Comparison of ENCODE assay signal across 11 mouse cellular contexts in genomic region chr8:116872761-116873342, GRCm38 (mm10). TPM values are rescaled to one million over a fixed set of nuclear protein-coding genes. Genes with fewer than 3 reads are reported as not detected.
DNase-seq lines count a peak whose midpoint lies in the region; ATAC-seq and TF ChIP-seq lines count a peak whose summit lies in the region.
"Had no signal": no experiment of that assay in that cellular context is flagged by ENCODE, and none has a peak within 500 bp of the region (broad histone marks: within the 10 kb centered on the region; RNA-seq: fewer than 3 reads in every experiment).

No protein-coding gene starts in this region.

- 0 out of 2 replicates have a peak, but pooled peaks have one; percentile 44 for ATAC-seq in forebrain, embryonic 11.5 days (replicated peaks; ENCODE audit: low FRiP score)
- no peak for ATAC-seq in forebrain, embryonic 12.5 days (ENCODE audit: low FRiP score)
- no peak for ATAC-seq in midbrain, postnatal 0 days (ENCODE audit: low FRiP score)
- ATAC-seq in midbrain, embryonic 13.5 days, result no peak
- ATAC-seq in kidney, embryonic 16.5 days (ENCODE audit: low FRiP score, low TSS enrichment), result peak; percentile 37; the same call in 1 of the 2 replicates

- H3K4me1 ChIP-seq in forebrain, embryonic 11.5 days (replicated peaks; ENCODE audit: control insufficient read depth, insufficient read depth, low read length), result no peaks in the 10 kb centered on the region
- no peaks in the 10 kb centered on the region for H3K4me1 ChIP-seq in forebrain, embryonic 12.5 days
- H3K4me1 ChIP-seq in midbrain, postnatal 0 days (ENCODE audit: insufficient read depth, low read length), result no peaks in the 10 kb centered on the region
- H3K4me1 ChIP-seq in midbrain, embryonic 13.5 days (replicated peaks), result no peaks in the 10 kb centered on the region
- H3K4me1 ChIP-seq in kidney, embryonic 16.5 days (ENCODE audit: insufficient read depth, low read length), result no peaks in the 10 kb centered on the region; the same call in 1 of the 2 replicates

- WGBS in forebrain, embryonic 11.5 days, result 90% methylated on average over 2 of the region's 2 CpGs
- 79% methylated on average over 2 of the region's 2 CpGs for WGBS in forebrain, embryonic 12.5 days
- WGBS in midbrain, postnatal 0 days, result 74% methylated on average over 2 of the region's 2 CpGs
- 73% methylated on average over 2 of the region's 2 CpGs for WGBS in midbrain, embryonic 13.5 days
- 65% methylated on average over 2 of the region's 2 CpGs for whole genome bisulfite sequencing in kidney, embryonic 16.5 days

- TF ChIP-seq CTCF in midbrain, postnatal 0 days (IDR thresholded peaks at IDR 0.05), result peak; percentile 51

- no peak overlapping the region for H3K4me2 ChIP-seq in forebrain, embryonic 11.5 days (ENCODE audit: low read depth, low read length, severe bottlenecking)
- H3K4me2 ChIP-seq in forebrain, embryonic 12.5 days, result no peak overlapping the region
- no peak overlapping the region for H3K4me2 ChIP-seq in midbrain, postnatal 0 days (ENCODE audit: low read depth, low read length, poor library complexity, severe bottlenecking)
- no peak overlapping the region for H3K4me2 ChIP-seq in midbrain, embryonic 13.5 days (replicated peaks)
- H3K4me2 ChIP-seq in kidney, embryonic 16.5 days (replicated peaks; ENCODE audit: low read depth, low read length), result no peak overlapping the region

- DNase-seq in forebrain, embryonic 11.5 days (ENCODE audit: low spot score), result no peak
- DNase-seq in midbrain, postnatal 0 days (ENCODE audit: low spot score), result peak; percentile 48
- peak; percentile 23 for DNase-seq in thymus, postnatal 14 days
- DNase-seq in left cerebral cortex, postnatal 36 days (ENCODE audit: low spot score in 2 of 2), result no peak
- DNase-seq in urinary bladder, postnatal 25 days (ENCODE audit: low spot score), result no peak
- DNase-seq: spleen, adult 18-20 months had no signal

- no peak overlapping the region for H3K9ac ChIP-seq in forebrain, embryonic 11.5 days (ENCODE audit: low read length)
- no peak overlapping the region for H3K9ac ChIP-seq in forebrain, embryonic 12.5 days
- H3K9ac ChIP-seq in midbrain, postnatal 0 days (replicated peaks; ENCODE audit: low read length, poor library complexity, severe bottlenecking), result no peak overlapping the region
- H3K9ac ChIP-seq in midbrain, embryonic 13.5 days (replicated peaks), result no peak overlapping the region
- no peak overlapping the region for H3K9ac ChIP-seq in kidney, embryonic 16.5 days (replicated peaks; ENCODE audit: low read length)

- no peaks in the 10 kb centered on the region for H3K9me3 ChIP-seq in forebrain, embryonic 11.5 days (ENCODE audit: control insufficient read depth, low read length)
- 0 out of 2 replicates have a peak, but pooled peaks cover 3% of the 10 kb centered on the region for H3K9me3 ChIP-seq in forebrain, embryonic 12.5 days
- H3K9me3 ChIP-seq in midbrain, postnatal 0 days (ENCODE audit: low read length), result no peaks in the 10 kb centered on the region
- no peaks in the 10 kb centered on the region for H3K9me3 ChIP-seq in midbrain, embryonic 13.5 days
- peaks cover 3% of the 10 kb centered on the region for H3K9me3 ChIP-seq in kidney, embryonic 16.5 days (ENCODE audit: low read length)

- H3K36me3 ChIP-seq in forebrain, embryonic 11.5 days (ENCODE audit: control insufficient read depth, insufficient read depth, low read length), result no peaks in the 10 kb centered on the region
- H3K36me3 ChIP-seq in forebrain, embryonic 12.5 days (replicated peaks), result no peaks in the 10 kb centered on the region
- no peaks in the 10 kb centered on the region for H3K36me3 ChIP-seq in midbrain, postnatal 0 days (ENCODE audit: insufficient read depth, low read length)
- no peaks in the 10 kb centered on the region for H3K36me3 ChIP-seq in midbrain, embryonic 13.5 days
- no peaks in the 10 kb centered on the region for H3K36me3 ChIP-seq in kidney, embryonic 16.5 days (ENCODE audit: insufficient read depth, low read length)
- H3K36me3 ChIP-seq: G1E had no signal

- no peaks in the 10 kb centered on the region for H3K27me3 ChIP-seq in forebrain, embryonic 11.5 days (ENCODE audit: control insufficient read depth, insufficient read depth, low read length)
- no peaks in the 10 kb centered on the region for H3K27me3 ChIP-seq in forebrain, embryonic 12.5 days
- no peaks in the 10 kb centered on the region for H3K27me3 ChIP-seq in midbrain, postnatal 0 days (ENCODE audit: insufficient read depth, low read length)
- H3K27me3 ChIP-seq in midbrain, embryonic 13.5 days, result no peaks in the 10 kb centered on the region
- no peaks in the 10 kb centered on the region for H3K27me3 ChIP-seq in kidney, embryonic 16.5 days (ENCODE audit: insufficient read depth, low read length)

- no peak overlapping the region for H3K27ac ChIP-seq in forebrain, embryonic 11.5 days (ENCODE audit: low read depth, low read length)
- no peak overlapping the region for H3K27ac ChIP-seq in forebrain, embryonic 12.5 days
- no peak overlapping the region for H3K27ac ChIP-seq in midbrain, postnatal 0 days (ENCODE audit: low read depth, low read length)
- no peak overlapping the region for H3K27ac ChIP-seq in midbrain, embryonic 13.5 days
- no peak overlapping the region for H3K27ac ChIP-seq in kidney, embryonic 16.5 days (ENCODE audit: low read length)
- H3K27ac ChIP-seq: macrophage had no signal

- intact Hi-C loops in left cerebral cortex, postnatal 36 days (cut with DNase I), result loop anchor here (5.0 kb wide), 2 partner anchors 251 to 391 kb away; no protein-coding TSS in a partner anchor

- H3K4me3 ChIP-seq in forebrain, embryonic 11.5 days (ENCODE audit: low read depth, low read length), result no peak overlapping the region
- H3K4me3 ChIP-seq in forebrain, embryonic 12.5 days (replicated peaks), result no peak overlapping the region
- no peak overlapping the region for H3K4me3 ChIP-seq in midbrain, postnatal 0 days (ENCODE audit: low read depth, low read length)
- H3K4me3 ChIP-seq in midbrain, embryonic 13.5 days (replicated peaks), result no peak overlapping the region
- no peak overlapping the region for H3K4me3 ChIP-seq in kidney, embryonic 16.5 days (ENCODE audit: low read length)

RNA-seq across cellular contexts. Expression of gene Cmc2, which starts 48.4 kb away (rescaled TPM):
- polyA plus RNA-seq in forebrain, embryonic 11.5 days (2014; fragmentation: Nextera tagmentation; extraction: Ambion mirVana), result 71.4 and 83.9 TPM in 2 replicates
- 73.6 and 78.2 TPM in 2 replicates for polyA plus RNA-seq in forebrain, embryonic 12.5 days (2016; fragmentation: Nextera tagmentation; extraction: Ambion mirVana)
- total RNA-seq in midbrain, postnatal 0 days (2014; rRNA removed), result 8.8 and 16.8 TPM in 2 replicates
- polyA plus RNA-seq in midbrain, postnatal 0 days (2015; fragmentation: Nextera tagmentation; extraction: Ambion mirVana), result 24.8 and 24.9 TPM in 2 replicates
- polyA plus RNA-seq in midbrain, embryonic 13.5 days (2015; fragmentation: Nextera tagmentation; extraction: Ambion mirVana), result 45.1 and 46.3 TPM in 2 replicates
- 79.4 and 89.3 TPM in 2 replicates for polyA plus RNA-seq in kidney, embryonic 16.5 days (2015; fragmentation: Nextera tagmentation; extraction: Ambion mirVana)
- total RNA-seq in left cerebral cortex, postnatal 36 days (2021), result 10 to 100 TPM; 19.6 to 20.8 TPM

RNA-seq across cellular contexts. Expression of gene Cenpn, which starts 48.7 kb away (rescaled TPM):
- 58.3 and 59.5 TPM in 2 replicates for polyA plus RNA-seq in forebrain, embryonic 11.5 days (2014; fragmentation: Nextera tagmentation; extraction: Ambion mirVana)
- 43.5 and 45.8 TPM in 2 replicates for polyA plus RNA-seq in forebrain, embryonic 12.5 days (2016; fragmentation: Nextera tagmentation; extraction: Ambion mirVana)
- 2.6 and 3.3 TPM in 2 replicates for total RNA-seq in midbrain, postnatal 0 days (2014; rRNA removed)
- 4.2 and 5.8 TPM in 2 replicates for polyA plus RNA-seq in midbrain, postnatal 0 days (2015; fragmentation: Nextera tagmentation; extraction: Ambion mirVana)
- 18.5 and 20.0 TPM in 2 replicates for polyA plus RNA-seq in midbrain, embryonic 13.5 days (2015; fragmentation: Nextera tagmentation; extraction: Ambion mirVana)
- polyA plus RNA-seq in kidney, embryonic 16.5 days (2015; fragmentation: Nextera tagmentation; extraction: Ambion mirVana), result 45.5 and 46.3 TPM in 2 replicates
- total RNA-seq in left cerebral cortex, postnatal 36 days (2021), result 1 to 10 TPM; 1.1 to 1.5 TPM

Comparison
In these comparisons a context has a peak if more than half of its experiments do, and no peak if none do; other contexts are left out.
1. ATAC-seq: peak in forebrain, embryonic 11.5 days (single experiment) and kidney, embryonic 16.5 days (single experiment); none in forebrain, embryonic 12.5 days (single experiment), midbrain, postnatal 0 days (single experiment) and midbrain, embryonic 13.5 days (single experiment).
2. DNase-seq: peak in midbrain, postnatal 0 days (single experiment) and thymus, postnatal 14 days (single experiment); none in forebrain, embryonic 11.5 days (single experiment), left cerebral cortex, postnatal 36 days (0 of 2) and urinary bladder, postnatal 25 days (single experiment).